Mouse (Mus musculus): ENCODE measurements around the gene Gm20605. TPM values are rescaled to one million over a fixed set of nuclear protein-coding genes. Genes with fewer than 3 reads are reported as not detected.
"Not testable (repeated sequence)": the region's sequence is repeated elsewhere in the genome, so short reads cannot be mapped to it uniquely, and the experiment has no call there.

The Gm20605 gene
- polyA plus RNA-seq, 1 experiment from 2014 or later, result 5.3 TPM

- Histone ChIP-seq H3K27me3 (ENCODE audit: control insufficient read depth, insufficient read depth, low read length) (peaks cover 12% of the 10 kb centered on the region; the same call in 1 of the 2 replicates), H3K27ac (no peak overlapping the region), H3K4me1 (replicated peaks; ENCODE audit: control insufficient read depth, insufficient read depth, low read length) (0 out of 2 replicates have a peak, but pooled peaks cover 7% of the 10 kb centered on the region), H3K4me3 (replicated peaks; ENCODE audit: low read length) (no peak overlapping the region; the same call in 1 of the 2 replicates), H3K4me2 (replicated peaks) (peak overlapping the region; percentile 12; the same call in 1 of the 2 replicates), H3K9ac (no peak overlapping the region), H3K9me3 (ENCODE audit: control insufficient read depth, low read length) (no peaks in the 10 kb centered on the region), H3K36me3 (replicated peaks; ENCODE audit: control insufficient read depth, insufficient read depth) (no peaks in the 10 kb centered on the region)
- 81% methylated on average over 4 of the region's 4 CpGs for WGBS
- ATAC-seq (ENCODE audit: low FRiP score) (no peak), DNase-seq (ENCODE audit: low spot score) (no peak)
These were observed 18.9 kb upstream of the Gm20605 start for GRCm38 (mm10) chr5:137610056-137610455.

DNA sequence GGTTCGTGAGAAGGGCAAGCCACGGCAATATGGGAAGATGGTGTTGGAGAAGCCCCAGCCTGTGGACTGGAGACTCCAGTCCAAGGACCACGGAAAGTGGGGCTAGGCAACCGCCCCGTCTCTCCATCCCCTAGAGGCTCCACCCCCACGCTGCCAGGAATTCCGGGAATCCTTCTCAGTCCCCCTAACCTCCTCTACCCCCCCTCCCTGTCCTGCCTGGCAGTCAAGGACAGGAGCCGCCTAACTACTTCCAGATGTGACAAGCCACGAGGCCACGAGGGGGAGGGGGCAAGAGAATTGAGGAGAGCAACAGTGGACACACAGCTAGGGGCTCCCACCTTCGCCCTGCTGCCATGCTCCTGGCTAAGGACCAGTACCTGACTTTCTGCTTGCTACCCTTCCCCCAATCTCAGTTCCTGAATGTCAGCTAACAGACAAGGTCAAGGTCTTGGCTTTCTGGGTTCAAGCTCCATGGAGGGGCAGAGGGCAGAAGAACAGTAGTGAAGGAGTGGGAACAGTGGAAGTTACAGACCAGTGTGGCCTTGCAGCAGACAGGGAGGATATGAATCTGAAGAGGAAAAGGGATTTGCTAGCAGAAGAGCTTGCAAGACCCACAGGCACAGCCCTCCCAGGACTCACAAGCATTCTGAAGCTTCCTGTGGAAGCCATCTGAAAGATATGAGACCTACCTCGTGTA lies 18.3 kb upstream of the Gm20605 start:
- Histone ChIP-seq H3K27me3 (ENCODE audit: control insufficient read depth, insufficient read depth, low read length) (peaks cover 12% of the 10 kb centered on the region; the same call in 1 of the 2 replicates), H3K9ac (peak overlapping the region; percentile 31; the same call in 1 of the 2 replicates), H3K27ac (0 out of 2 replicates have a peak overlapping the region, but pooled peaks have one; percentile 26), H3K4me1 (replicated peaks; ENCODE audit: control insufficient read depth, insufficient read depth, low read length) (0 out of 2 replicates have a peak, but pooled peaks cover 7% of the 10 kb centered on the region), H3K9me3 (ENCODE audit: control insufficient read depth, low read length) (no peaks in the 10 kb centered on the region), H3K4me3 (replicated peaks; ENCODE audit: low read length) (no peak overlapping the region; the same call in 1 of the 2 replicates), H3K4me2 (replicated peaks) (peak overlapping the region; percentile 12; the same call in 1 of the 2 replicates), H3K36me3 (replicated peaks; ENCODE audit: control insufficient read depth, insufficient read depth) (no peaks in the 10 kb centered on the region)
- DNase-seq (ENCODE audit: low spot score), result no peak
- WGBS, result 24% methylated on average over 10 of the region's 12 CpGs
- ATAC-seq (ENCODE audit: low FRiP score), result no peak

DNA sequence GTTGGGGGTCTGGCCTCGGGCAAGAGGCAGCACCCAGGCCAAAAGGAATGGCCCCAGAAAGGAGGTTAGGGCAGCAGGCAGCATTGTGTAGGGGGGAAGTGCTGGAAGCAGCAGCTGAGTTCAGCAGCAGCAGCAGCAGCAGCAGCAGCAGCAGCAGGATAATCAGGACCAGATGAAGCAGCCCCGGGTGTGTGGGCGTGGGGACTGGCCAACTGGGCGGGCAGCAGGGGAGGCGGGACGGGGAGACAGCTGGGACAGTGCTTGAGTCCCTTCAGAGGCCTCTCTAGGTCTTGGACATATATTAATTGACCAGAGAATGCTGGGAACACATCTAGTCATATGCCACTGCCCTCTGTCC lies 17.8 kb upstream of the Gm20605 start:
- no peak overlapping the region for H3K4me3 ChIP-seq (replicated peaks; ENCODE audit: low read length)

DNA sequence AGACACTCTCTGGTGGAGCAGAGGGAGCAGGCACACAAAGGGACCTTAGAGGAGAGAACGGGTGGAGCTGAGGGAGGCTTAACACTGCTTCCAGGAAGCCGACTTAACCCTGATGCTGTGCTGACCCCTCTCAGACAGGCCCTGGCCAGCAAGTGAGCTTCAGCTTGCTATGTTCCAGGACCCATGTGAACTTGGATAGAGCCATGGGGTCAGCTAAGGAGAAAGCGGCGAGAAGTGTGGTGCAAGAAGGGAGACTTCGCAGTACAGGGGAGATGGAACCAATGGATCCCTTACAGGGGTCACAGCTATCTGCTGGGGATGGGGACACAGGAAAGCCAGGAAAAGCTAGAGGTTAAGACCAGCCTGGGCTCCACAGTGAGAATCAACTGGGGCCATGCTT lies 15.9 kb upstream of the Gm20605 start:
- H3K9me3 ChIP-seq (ENCODE audit: control insufficient read depth, low read length), result no peaks in the 10 kb centered on the region
- 0 out of 2 replicates have a peak, but pooled peaks cover 5% of the 10 kb centered on the region for H3K4me1 ChIP-seq (replicated peaks; ENCODE audit: control insufficient read depth, insufficient read depth, low read length)
- H3K4me3 ChIP-seq (replicated peaks; ENCODE audit: low read length), result no peak overlapping the region
- H3K9ac ChIP-seq, result no peak overlapping the region
- ATAC-seq (ENCODE audit: low FRiP score), result no peak
- H3K36me3 ChIP-seq (replicated peaks; ENCODE audit: control insufficient read depth, insufficient read depth), result no peaks in the 10 kb centered on the region
- no peak overlapping the region for H3K27ac ChIP-seq
- H3K27me3 ChIP-seq (ENCODE audit: control insufficient read depth, insufficient read depth, low read length), result peaks cover 8% of the 10 kb centered on the region; the same call in 1 of the 2 replicates
- H3K4me2 ChIP-seq (replicated peaks), result no peak overlapping the region
- WGBS, result 70% methylated on average over 5 of the region's 5 CpGs
- DNase-seq (ENCODE audit: low spot score), result no peak

More for the DNA sequence above, 17.8 kb upstream of the Gm20605 start:
- DNase-seq (ENCODE audit: low spot score) (no peak), ATAC-seq (ENCODE audit: low FRiP score) (no peak)
- WGBS, result 32% methylated on average over 6 of the region's 6 CpGs
- no peak overlapping the region; the same call in 1 of the 2 replicates for H3K4me2 ChIP-seq (replicated peaks)
- 0 out of 2 replicates have a peak overlapping the region, but pooled peaks have one; percentile 26 for H3K27ac ChIP-seq
- no peaks in the 10 kb centered on the region for H3K36me3 ChIP-seq (replicated peaks; ENCODE audit: control insufficient read depth, insufficient read depth)
- H3K9ac ChIP-seq, result peak overlapping the region; percentile 31; the same call in 1 of the 2 replicates
- H3K27me3 ChIP-seq (ENCODE audit: control insufficient read depth, insufficient read depth, low read length), result peaks cover 12% of the 10 kb centered on the region; the same call in 1 of the 2 replicates
- no peaks in the 10 kb centered on the region for H3K9me3 ChIP-seq (ENCODE audit: control insufficient read depth, low read length)
- 0 out of 2 replicates have a peak, but pooled peaks cover 7% of the 10 kb centered on the region for H3K4me1 ChIP-seq (replicated peaks; ENCODE audit: control insufficient read depth, insufficient read depth, low read length)

- no peak for ATAC-seq (ENCODE audit: low FRiP score)
- Histone ChIP-seq H3K27me3 (ENCODE audit: control insufficient read depth, insufficient read depth, low read length) (0 out of 2 replicates have a peak, but pooled peaks cover 3% of the 10 kb centered on the region), H3K27ac (no peak within 1 kb of the TSS), H3K4me2 (replicated peaks) (no peak within 1 kb of the TSS), H3K4me3 (replicated peaks; ENCODE audit: low read length) (no peak within 1 kb of the TSS), H3K9ac (no peak within 1 kb of the TSS), H3K4me1 (replicated peaks; ENCODE audit: control insufficient read depth, insufficient read depth, low read length) (0 out of 2 replicates have a peak, but pooled peaks cover under 1% of the 10 kb centered on the region), H3K36me3 (replicated peaks; ENCODE audit: control insufficient read depth, insufficient read depth) (no peaks in the 10 kb centered on the region), H3K9me3 (ENCODE audit: control insufficient read depth, low read length) (no peaks in the 10 kb centered on the region)
- DNase-seq (ENCODE audit: low spot score), result no peak
- WGBS, result 64% methylated on average over 11 of the region's 11 CpGs
These were observed 15.4 kb upstream of the Gm20605 start, which contains the start of gene Pcolce for GRCm38 (mm10) chr5:137613550-137613949. Gene Pcolce, minus strand, starts transcription at chr5:137613784.

- not testable (repeated sequence) for DNase-seq (ENCODE audit: low spot score); H3K4me2 ChIP-seq (replicated peaks); H3K27me3 ChIP-seq (ENCODE audit: control insufficient read depth, insufficient read depth, low read length); ATAC-seq (ENCODE audit: low FRiP score); H3K9me3 ChIP-seq (ENCODE audit: control insufficient read depth, low read length); H3K27ac ChIP-seq; H3K9ac ChIP-seq; H3K36me3 ChIP-seq (replicated peaks; ENCODE audit: control insufficient read depth, insufficient read depth); H3K4me1 ChIP-seq (replicated peaks; ENCODE audit: control insufficient read depth, insufficient read depth, low read length); H3K4me3 ChIP-seq (replicated peaks; ENCODE audit: low read length)
- WGBS, result 88% methylated on average over 2 of the region's 2 CpGs
These were observed 14.1 kb upstream of the Gm20605 start for GRCm38 (mm10) chr5:137614921-137615320.

GRCm38 (mm10) chr5:137615347-137615746 lies 13.6 kb upstream of the Gm20605 start:
- H3K9ac ChIP-seq, result no peak overlapping the region
- H3K9me3 ChIP-seq (ENCODE audit: control insufficient read depth, low read length), result no peaks in the 10 kb centered on the region
- H3K4me2 ChIP-seq (replicated peaks), result no peak overlapping the region
- no peak overlapping the region for H3K4me3 ChIP-seq (replicated peaks; ENCODE audit: low read length)
- H3K36me3 ChIP-seq (replicated peaks; ENCODE audit: control insufficient read depth, insufficient read depth), result no peaks in the 10 kb centered on the region
- H3K27ac ChIP-seq, result no peak overlapping the region
- ATAC-seq (ENCODE audit: low FRiP score) (no peak), DNase-seq (ENCODE audit: low spot score) (no peak)
- H3K27me3 ChIP-seq (ENCODE audit: control insufficient read depth, insufficient read depth, low read length), result no peaks in the 10 kb centered on the region
- H3K4me1 ChIP-seq (replicated peaks; ENCODE audit: control insufficient read depth, insufficient read depth, low read length), result no peaks in the 10 kb centered on the region
- WGBS, result 91% methylated on average over 7 of the region's 7 CpGs

DNA sequence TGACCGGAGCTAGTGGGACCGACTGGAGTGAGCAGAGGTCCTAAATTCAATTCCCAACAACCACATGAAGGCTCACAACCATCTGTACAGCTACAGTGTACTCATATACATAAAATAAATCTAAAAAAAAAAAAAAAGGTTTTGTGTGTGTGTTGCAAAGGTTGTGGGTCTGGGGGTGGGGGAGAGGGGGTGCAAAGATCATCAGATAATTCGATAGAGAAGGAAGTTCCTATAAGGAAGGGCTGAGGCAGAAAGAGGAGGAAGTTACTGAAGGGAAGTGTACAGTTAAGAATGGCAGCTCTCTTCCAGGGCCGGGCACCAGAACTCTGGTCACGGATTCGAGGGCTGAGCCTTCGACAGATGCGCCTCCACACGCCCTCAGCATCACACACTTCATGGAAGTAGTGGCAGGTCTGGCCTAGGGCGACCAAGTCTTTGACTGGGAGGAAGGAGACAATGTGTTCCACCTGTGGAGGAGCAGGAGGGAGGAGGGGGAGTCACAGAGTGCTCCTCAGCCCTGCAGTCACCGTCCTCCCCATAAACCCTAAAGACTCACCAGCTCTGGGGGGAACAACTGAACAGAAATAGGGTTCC lies 4.9 kb upstream of the Gm20605 start:
- Histone ChIP-seq H3K4me2 (replicated peaks) (no peak overlapping the region), H3K36me3 (replicated peaks; ENCODE audit: control insufficient read depth, insufficient read depth) (no peaks in the 10 kb centered on the region), H3K9ac (no peak overlapping the region), H3K4me3 (replicated peaks; ENCODE audit: low read length) (no peak overlapping the region), H3K4me1 (replicated peaks; ENCODE audit: control insufficient read depth, insufficient read depth, low read length) (peaks cover 7% of the 10 kb centered on the region; the same call in 1 of the 2 replicates), H3K27ac (no peak overlapping the region), H3K27me3 (ENCODE audit: control insufficient read depth, insufficient read depth, low read length) (no peaks in the 10 kb centered on the region), H3K9me3 (ENCODE audit: control insufficient read depth, low read length) (no peaks in the 10 kb centered on the region)
- ATAC-seq (ENCODE audit: low FRiP score) (no peak), DNase-seq (ENCODE audit: low spot score) (no peak)
- WGBS, result 86% methylated on average over 11 of the region's 11 CpGs

- peak overlapping the region; percentile 78 for H3K9ac ChIP-seq
- peaks cover 37% of the 10 kb centered on the region for H3K4me1 ChIP-seq (replicated peaks; ENCODE audit: control insufficient read depth, insufficient read depth, low read length)
- H3K4me2 ChIP-seq (replicated peaks), result peak overlapping the region; percentile 63
- H3K36me3 ChIP-seq (replicated peaks; ENCODE audit: control insufficient read depth, insufficient read depth), result no peaks in the 10 kb centered on the region
- peak overlapping the region; percentile 80 for H3K4me3 ChIP-seq (replicated peaks; ENCODE audit: low read length)
- peak overlapping the region; percentile 92 for H3K27ac ChIP-seq
- no peaks in the 10 kb centered on the region for H3K9me3 ChIP-seq (ENCODE audit: control insufficient read depth, low read length)
- H3K27me3 ChIP-seq (ENCODE audit: control insufficient read depth, insufficient read depth, low read length), result no peaks in the 10 kb centered on the region
- no peak for ATAC-seq (ENCODE audit: low FRiP score)
- 2% methylated on average over 9 of the region's 9 CpGs for WGBS
- DNase-seq (ENCODE audit: low spot score), result no peak
These were observed 984 bp upstream of the Gm20605 start for GRCm38 (mm10) chr5:137627991-137628390.

All from hindbrain, embryonic 14.5 days (tissue).